Mouse (Mus musculus): ENCODE measurements around the gene Dpp10.

- TF ChIP-seq GATA1 (IDR thresholded peaks at IDR 0.05; ENCODE audit: low read length) (no peak), TAL1 (IDR thresholded peaks at IDR 0.05; ENCODE audit: low read length) (no peak)
Observed at GRCm38 (mm10) chr1:123467729-123468128, 577.6 kb downstream of the Dpp10 start.

All from erythroblast, embryonic 14.5 days (primary cell).